In the genomic region with DNA sequence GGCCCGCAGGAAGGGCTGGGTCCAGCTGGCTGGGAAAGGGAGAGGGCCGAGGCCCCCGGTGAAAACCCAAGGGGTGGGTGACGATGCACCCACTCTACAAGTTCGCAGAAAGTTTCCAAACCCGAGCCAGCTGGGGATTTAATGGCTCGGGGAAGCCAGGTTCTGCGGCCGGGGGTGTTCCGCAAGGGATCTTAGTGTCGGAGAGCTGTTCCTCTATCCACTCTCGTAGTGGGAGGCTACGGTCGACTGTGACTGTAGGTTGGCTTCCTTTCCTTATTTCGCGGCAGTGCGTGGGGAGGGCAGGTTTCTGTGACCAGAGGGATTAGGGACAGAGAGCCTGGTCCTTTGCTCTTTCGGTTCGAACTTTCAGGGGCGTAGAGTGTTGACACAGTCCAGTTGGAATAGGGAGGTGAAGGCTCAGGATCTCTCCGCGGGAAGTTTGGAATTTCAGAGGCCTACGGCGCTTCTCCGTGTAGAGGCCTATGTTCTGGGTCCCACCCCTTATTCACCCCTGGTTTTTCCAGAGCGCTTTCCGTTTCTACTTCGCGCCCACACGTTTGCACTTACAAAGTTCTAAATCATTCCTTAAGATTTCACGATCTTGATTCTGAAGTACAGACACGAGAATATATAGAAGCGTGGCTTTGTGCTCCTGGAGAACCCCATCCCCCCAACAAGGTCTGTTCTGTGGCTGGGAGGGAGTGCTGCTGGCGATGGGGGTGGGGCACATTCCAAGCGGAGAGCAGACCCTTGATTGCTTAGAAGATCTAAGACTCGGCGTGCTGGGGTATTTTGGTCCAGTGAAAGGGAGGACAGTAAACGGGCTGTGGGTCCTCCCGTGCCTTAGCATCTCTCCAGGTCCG, we compare ENCODE assay signal across 9 mouse cellular contexts. TPM values are rescaled to one million over a fixed set of nuclear protein-coding genes. Genes with fewer than 3 reads are reported as not detected.
A peak's percentile ranks its signal among the peaks of the same experiment; 100 is the strongest.
DNase-seq lines count a peak whose midpoint lies in the region; ATAC-seq and TF ChIP-seq lines count a peak whose summit lies in the region.
"Had no signal": no experiment of that assay in that cellular context is flagged by ENCODE, and none has a peak within 500 bp of the region (broad histone marks: within the 10 kb centered on the region; RNA-seq: fewer than 3 reads in every experiment).

No protein-coding gene starts in this region.

- no peak; the same call in 1 of the 2 replicates for ATAC-seq in heart, embryonic 11.5 days (replicated peaks; ENCODE audit: insufficient number of reproducible peaks, low FRiP score, low TSS enrichment)
- ATAC-seq in common myeloid progenitor, adult 5-6 weeks (replicated peaks; ENCODE audit: low read depth, poor library complexity, severe bottlenecking), result peak; percentile 41
- ATAC-seq in liver, postnatal 0 days, result no peak

- no peak for TF ChIP-seq EP300 in liver, postnatal 0 days (IDR thresholded peaks at IDR 0.05; ENCODE audit: low read depth)

- H3K9me3 ChIP-seq in heart, embryonic 11.5 days (replicated peaks; ENCODE audit: control insufficient read depth, low read length), result no peaks in the 10 kb centered on the region
- H3K9me3 ChIP-seq in hindbrain, embryonic 10.5 days, result no peaks in the 10 kb centered on the region
- H3K9me3 ChIP-seq in liver, postnatal 0 days (ENCODE audit: low read length), result no peaks in the 10 kb centered on the region

- peak overlapping the region; percentile 58 for H3K27ac ChIP-seq in heart, embryonic 11.5 days (ENCODE audit: low read depth, low read length)
- H3K27ac ChIP-seq in hindbrain, embryonic 10.5 days, result peak overlapping the region; percentile 92
- peak overlapping the region; percentile 97 for H3K27ac ChIP-seq in liver, postnatal 0 days (ENCODE audit: low read depth)
- no peak overlapping the region for H3K27ac ChIP-seq in small intestine, adult 2 months (ENCODE audit: insufficient read depth, low read depth, low read length)

- peaks cover 14% of the 10 kb centered on the region for H3K4me1 ChIP-seq in heart, embryonic 11.5 days (ENCODE audit: control insufficient read depth, insufficient read depth, low read length)
- peaks cover 57% of the 10 kb centered on the region for H3K4me1 ChIP-seq in hindbrain, embryonic 10.5 days (replicated peaks)
- peaks cover 22% of the 10 kb centered on the region for H3K4me1 ChIP-seq in liver, postnatal 0 days (ENCODE audit: insufficient read depth)
- H3K4me1 ChIP-seq in small intestine, adult 2 months (ENCODE audit: control insufficient read depth, insufficient read depth, insufficient read length, low read length), result peaks cover 2% of the 10 kb centered on the region; the same call in 1 of the 2 replicates

- no peak for TF ChIP-seq POLR2A in small intestine, adult 2 months (IDR thresholded peaks at IDR 0.05; ENCODE audit: low read depth, low read length)

- peak overlapping the region; percentile 76 for H3K4me3 ChIP-seq in heart, embryonic 11.5 days (ENCODE audit: low read depth, low read length)
- H3K4me3 ChIP-seq in hindbrain, embryonic 10.5 days, result peak overlapping the region; percentile 74
- H3K4me3 ChIP-seq in liver, postnatal 0 days (ENCODE audit: low read depth, low read length), result peak overlapping the region; percentile 70
- H3K4me3 ChIP-seq in small intestine, adult 2 months (ENCODE audit: low read depth, low read length), result peak overlapping the region; percentile 72

- no peaks in the 10 kb centered on the region for H3K36me3 ChIP-seq in heart, embryonic 11.5 days (ENCODE audit: control insufficient read depth, insufficient read depth, low read length)
- no peaks in the 10 kb centered on the region for H3K36me3 ChIP-seq in hindbrain, embryonic 10.5 days
- no peaks in the 10 kb centered on the region for H3K36me3 ChIP-seq in liver, postnatal 0 days (replicated peaks; ENCODE audit: insufficient read depth, low read length)
- H3K36me3 ChIP-seq in small intestine, adult 2 months (ENCODE audit: control insufficient read depth, insufficient read depth, low read length), result no peaks in the 10 kb centered on the region

- DNase-seq in heart, postnatal 25 days (ENCODE audit: low spot score), result no peak
- DNase-seq in hindbrain, embryonic 10.5 days (ENCODE audit: low spot score), result peak; percentile 67
- peak; percentile 41 for DNase-seq in liver, postnatal 0 days
- DNase-seq in thymus, postnatal 10 days (ENCODE audit: low spot score in 2 of 2), result no peak
- DNase-seq in adrenal gland, adult 18-20 months (ENCODE audit: low spot score in 2 of 2), result no peak

- H3K4me2 ChIP-seq in heart, embryonic 11.5 days, result peak overlapping the region; percentile 99
- peak overlapping the region; percentile 78 for H3K4me2 ChIP-seq in liver, postnatal 0 days (ENCODE audit: low read depth, low read length)

- H3K27me3 ChIP-seq in heart, embryonic 11.5 days (ENCODE audit: control insufficient read depth, insufficient read depth, low read length), result 0 out of 2 replicates have a peak, but pooled peaks cover 2% of the 10 kb centered on the region
- peaks cover 66% of the 10 kb centered on the region for H3K27me3 ChIP-seq in hindbrain, embryonic 10.5 days (ENCODE audit: insufficient read depth, poor library complexity, severe bottlenecking)
- H3K27me3 ChIP-seq in liver, postnatal 0 days (ENCODE audit: insufficient read depth, low read length), result peaks cover 32% of the 10 kb centered on the region
- peaks cover 16% of the 10 kb centered on the region for H3K27me3 ChIP-seq in small intestine, adult 2 months (ENCODE audit: control insufficient read depth, insufficient read depth, low read length)

- intact Hi-C loops in heart, postnatal 25 days (cut with DNase I), result no loop called here

- H3K9ac ChIP-seq in heart, embryonic 11.5 days (ENCODE audit: low read depth, low read length), result peak overlapping the region; percentile 83
- peak overlapping the region; percentile 87 for H3K9ac ChIP-seq in liver, postnatal 0 days (replicated peaks)

- under 1% methylated on average over 40 of the region's 40 CpGs for WGBS in heart, embryonic 11.5 days (ENCODE audit: insufficient replicate concordance)
- WGBS in hindbrain, embryonic 10.5 days, result 1% methylated on average over 40 of the region's 40 CpGs
- WGBS in liver, postnatal 0 days (ENCODE audit: insufficient replicate concordance), result 2% methylated on average over 39 of the region's 40 CpGs
- 5% methylated on average over 40 of the region's 40 CpGs for WGBS in small intestine, adult 2 months

- no peak for TF ChIP-seq CTCF in liver, postnatal 0 days (IDR thresholded peaks at IDR 0.05; ENCODE audit: low read depth)
- no peak for TF ChIP-seq CTCF in small intestine, adult 2 months (IDR thresholded peaks at IDR 0.05; ENCODE audit: extremely low read depth, insufficient read length, insufficient replicate concordance, low read depth, low read length)

RNA-seq across cellular contexts. Expression of a gene that starts 1.6 kb away (rescaled TPM):
- 21.8 and 23.0 TPM in 2 replicates for polyA plus RNA-seq in heart, embryonic 11.5 days (2014; fragmentation: Nextera tagmentation; extraction: Ambion mirVana)
- 1 to 10 TPM; 6.4 to 9.7 TPM for total RNA-seq in heart, postnatal 25 days (2021)
- not detected in 2 replicates for total RNA-seq in common myeloid progenitor, adult 5-6 weeks (2017)
- 31.5 and 42.9 TPM in 2 replicates for polyA plus RNA-seq in hindbrain, embryonic 10.5 days (2016; fragmentation: Nextera tagmentation; extraction: Ambion mirVana)
- polyA plus RNA-seq in liver, postnatal 0 days (2015; fragmentation: Nextera tagmentation; extraction: Ambion mirVana), result 23.2 and 24.9 TPM in 2 replicates
- polyA plus RNA-seq in small intestine, adult 2 months (2012; rRNA removed), result 4.4 TPM in 2 replicates
- 1 to 10 TPM; 2.5 to 4.6 TPM for total RNA-seq in adrenal gland, adult 18-20 months (2021)
- total RNA-seq: MEL had no signal

RNA-seq across cellular contexts. Expression of a gene that starts 37.3 kb away (rescaled TPM):
- polyA plus RNA-seq in heart, embryonic 11.5 days (2014; fragmentation: Nextera tagmentation; extraction: Ambion mirVana), result 0.84 and 1.4 TPM in 2 replicates
- total RNA-seq in heart, postnatal 25 days (2021), result under 1 TPM; 0.81 to 0.99 TPM
- total RNA-seq in common myeloid progenitor, adult 5-6 weeks (2017), result 11.4 and 24.8 TPM in 2 replicates
- polyA plus RNA-seq in hindbrain, embryonic 10.5 days (2016; fragmentation: Nextera tagmentation; extraction: Ambion mirVana), result 0.81 and 1.0 TPM in 2 replicates
- polyA plus RNA-seq in liver, postnatal 0 days (2015; fragmentation: Nextera tagmentation; extraction: Ambion mirVana), result 7.7 and 9.7 TPM in 2 replicates
- polyA plus RNA-seq in small intestine, adult 2 months (2012; rRNA removed), result 0.76 and 0.91 TPM in 2 replicates
- total RNA-seq in adrenal gland, adult 18-20 months (2021), result 1 to 10 TPM; 1.3 to 3.3 TPM
- total RNA-seq: MEL had no signal

RNA-seq across cellular contexts. Expression of a gene that starts 53.8 kb away (rescaled TPM):
- 0.27 TPM in 1 of 2 replicates, not detected in the other for polyA plus RNA-seq in heart, embryonic 11.5 days (2014; fragmentation: Nextera tagmentation; extraction: Ambion mirVana)
- not detected for total RNA-seq in heart, postnatal 25 days (2021)
- not detected in 2 replicates for total RNA-seq in common myeloid progenitor, adult 5-6 weeks (2017)
- 0.37 and 0.77 TPM in 2 replicates for polyA plus RNA-seq in hindbrain, embryonic 10.5 days (2016; fragmentation: Nextera tagmentation; extraction: Ambion mirVana)
- not detected in 2 replicates for polyA plus RNA-seq in liver, postnatal 0 days (2015; fragmentation: Nextera tagmentation; extraction: Ambion mirVana)
- 0.10 TPM in 1 of 2 replicates, not detected in the other for polyA plus RNA-seq in small intestine, adult 2 months (2012; rRNA removed)
- total RNA-seq in adrenal gland, adult 18-20 months (2021), result not detected
- total RNA-seq: MEL had no signal

RNA-seq across cellular contexts. Expression of a gene that starts 56.8 kb away (rescaled TPM):
- 0.09 TPM in 1 of 2 replicates, not detected in the other for polyA plus RNA-seq in heart, embryonic 11.5 days (2014; fragmentation: Nextera tagmentation; extraction: Ambion mirVana)
- not detected for total RNA-seq in heart, postnatal 25 days (2021)
- not detected in 2 replicates for total RNA-seq in common myeloid progenitor, adult 5-6 weeks (2017)
- 50.8 and 60.0 TPM in 2 replicates for polyA plus RNA-seq in hindbrain, embryonic 10.5 days (2016; fragmentation: Nextera tagmentation; extraction: Ambion mirVana)
- not detected in 2 replicates for polyA plus RNA-seq in liver, postnatal 0 days (2015; fragmentation: Nextera tagmentation; extraction: Ambion mirVana)
- 0.44 and 0.52 TPM in 2 replicates for polyA plus RNA-seq in small intestine, adult 2 months (2012; rRNA removed)
- not detected for total RNA-seq in adrenal gland, adult 18-20 months (2021)
- total RNA-seq: MEL had no signal

Comparison
In these comparisons a context has a peak if more than half of its experiments do, and no peak if none do; other contexts are left out.
1. DNase-seq: peak in hindbrain, embryonic 10.5 days (single experiment) and liver, postnatal 0 days (single experiment); none in heart, postnatal 25 days (single experiment), thymus, postnatal 10 days (0 of 2) and adrenal gland, adult 18-20 months (0 of 2).
2. Peak in every context shown above with its lines, with median percentiles within 50 percentile points of each other: H3K4me3 ChIP-seq.